In genomic region chr7:37092572-37092971, GRCm38 (mm10) we compare ENCODE assay signal across 22 mouse cellular contexts.
DNase-seq lines count a peak whose midpoint lies in the region; ATAC-seq and TF ChIP-seq lines count a peak whose summit lies in the region.
"Had no signal": no experiment of that assay in that cellular context is flagged by ENCODE, and none has a peak within 500 bp of the region (broad histone marks: within the 10 kb centered on the region; RNA-seq: fewer than 3 reads in every experiment).

No protein-coding gene starts in this region.

- H3K27me3 ChIP-seq in liver, embryonic 11.5 days (replicated peaks; ENCODE audit: control insufficient read depth, insufficient read depth, low read length), result no peaks in the 10 kb centered on the region
- H3K27me3 ChIP-seq in liver, embryonic 15.5 days, result no peaks in the 10 kb centered on the region
- no peaks in the 10 kb centered on the region for H3K27me3 ChIP-seq in forebrain, embryonic 14.5 days (replicated peaks; ENCODE audit: control insufficient read depth, insufficient read depth, low read length)
- H3K27me3 ChIP-seq: embryonic facial prominence, embryonic 15.5 days; forebrain, embryonic 12.5 days; intestine, embryonic 15.5 days had no signal

- WGBS in liver, embryonic 11.5 days, result 42% methylated on average over 6 of the region's 6 CpGs
- WGBS in liver, embryonic 15.5 days (ENCODE audit: insufficient replicate concordance), result 34% methylated on average over 6 of the region's 6 CpGs
- WGBS in forebrain, embryonic 14.5 days, result 88% methylated on average over 6 of the region's 6 CpGs

- peak; percentile 89 for ATAC-seq in liver, embryonic 11.5 days (replicated peaks; ENCODE audit: low FRiP score)
- peak; percentile 86 for ATAC-seq in liver, embryonic 15.5 days (ENCODE audit: insufficient read depth)
- no peak for ATAC-seq in forebrain, embryonic 14.5 days
- ATAC-seq: forebrain, postnatal 0 days; intestine, embryonic 15.5 days had no signal

- DNase-seq in ES-E14 (ENCODE audit: low read depth, low spot score), result no peak
- DNase-seq in c-Kit-positive CD71-negative TER-119-negative erythroid progenitor cells, embryonic 14.5 days (ENCODE audit: low read depth), result peak; percentile 20
- DNase-seq in liver, embryonic 11.5 days (ENCODE audit: low spot score), result peak; percentile 35
- no peak for DNase-seq in forebrain, embryonic 14.5 days (ENCODE audit: low spot score)
- DNase-seq in ovary, postnatal 36 days (ENCODE audit: low spot score), result no peak
- DNase-seq in frontal cortex, postnatal 10 days (ENCODE audit: low spot score in 2 of 2), result no peak
- DNase-seq: adrenal gland, adult 8-10 months; adrenal gland, postnatal 36 days; cerebellum, adult 2 months; cerebellum, postnatal 10 days; embryo, embryonic 11 days; forebrain, postnatal 0 days; gastrocnemius, adult 2 months; gastrocnemius, postnatal 25 days; heart, postnatal 10 days had no signal

- no peak overlapping the region for H3K4me3 ChIP-seq in ES-E14 (ENCODE audit: insufficient read depth in 1 of 2, low read depth in 1 of 2, low read length in 2 of 2, poor library complexity in 1 of 2, severe bottlenecking in 1 of 2)
- no peak overlapping the region for H3K4me3 ChIP-seq in liver, embryonic 11.5 days (ENCODE audit: low read depth, low read length)
- H3K4me3 ChIP-seq in liver, embryonic 15.5 days (replicated peaks), result no peak overlapping the region; the same call in 1 of the 2 replicates
- H3K4me3 ChIP-seq in forebrain, embryonic 14.5 days (ENCODE audit: low read depth, low read length), result no peak overlapping the region
- H3K4me3 ChIP-seq: embryonic facial prominence, embryonic 15.5 days; forebrain, embryonic 12.5 days; gastrocnemius, adult 2 months; hindbrain, embryonic 10.5 days; intestine, embryonic 15.5 days had no signal

- H3K36me3 ChIP-seq in ES-E14 (ENCODE audit: control insufficient read depth, insufficient read depth, low read length, poor library complexity, severe bottlenecking), result no peaks in the 10 kb centered on the region
- no peaks in the 10 kb centered on the region for H3K36me3 ChIP-seq in liver, embryonic 11.5 days (ENCODE audit: control insufficient read depth, insufficient read depth, low read length)
- H3K36me3 ChIP-seq in liver, embryonic 15.5 days (replicated peaks), result no peaks in the 10 kb centered on the region
- H3K36me3 ChIP-seq in forebrain, embryonic 14.5 days (ENCODE audit: control insufficient read depth, insufficient read depth, low read length), result no peaks in the 10 kb centered on the region
- H3K36me3 ChIP-seq: embryonic facial prominence, embryonic 15.5 days; forebrain, embryonic 12.5 days; G1E; hindbrain, embryonic 10.5 days; intestine, embryonic 15.5 days had no signal

- in situ Hi-C loops in ES-E14 (cut with MboI; ENCODE audit: low sequenced_read_pairs in 2 of 2, unreplicated experiment in 2 of 2), result no loop called here

- 0 out of 2 replicates have a peak overlapping the region, but pooled peaks have one; percentile 10 for H3K27ac ChIP-seq in ES-E14 (ENCODE audit: insufficient read depth, low read depth, low read length, poor library complexity, severe bottlenecking)
- H3K27ac ChIP-seq in liver, embryonic 11.5 days (ENCODE audit: low read depth, low read length), result 0 out of 2 replicates have a peak overlapping the region, but pooled peaks have one; percentile 42
- H3K27ac ChIP-seq in liver, embryonic 15.5 days (replicated peaks), result peak overlapping the region; percentile 48
- H3K27ac ChIP-seq in forebrain, embryonic 14.5 days (ENCODE audit: low read depth, low read length), result no peak overlapping the region
- H3K27ac ChIP-seq: embryonic facial prominence, embryonic 15.5 days; forebrain, embryonic 12.5 days; gastrocnemius, adult 2 months; hindbrain, embryonic 10.5 days; hindbrain, embryonic 14.5 days; intestine, embryonic 15.5 days had no signal

- peak overlapping the region; percentile 2; the same call in 1 of the 2 replicates for H3K4me2 ChIP-seq in liver, embryonic 11.5 days
- H3K4me2 ChIP-seq in liver, embryonic 15.5 days, result peak overlapping the region; percentile 41
- no peak overlapping the region for H3K4me2 ChIP-seq in forebrain, embryonic 14.5 days (ENCODE audit: low read length)
- H3K4me2 ChIP-seq: embryonic facial prominence, embryonic 15.5 days; forebrain, embryonic 12.5 days; hindbrain, embryonic 14.5 days; intestine, embryonic 15.5 days had no signal

- no peak overlapping the region for H3K9ac ChIP-seq in ES-E14 (ENCODE audit: insufficient read depth, low read depth, low read length, poor library complexity, severe bottlenecking)
- no peak overlapping the region for H3K9ac ChIP-seq in liver, embryonic 11.5 days (ENCODE audit: low read depth, low read length)
- no peak overlapping the region for H3K9ac ChIP-seq in liver, embryonic 15.5 days
- H3K9ac ChIP-seq in forebrain, embryonic 14.5 days (ENCODE audit: low read length), result no peak overlapping the region
- H3K9ac ChIP-seq: embryonic facial prominence, embryonic 15.5 days; forebrain, embryonic 12.5 days; forebrain, postnatal 0 days; hindbrain, embryonic 14.5 days; intestine, embryonic 15.5 days had no signal

- H3K9me3 ChIP-seq in ES-E14 (ENCODE audit: control insufficient read depth, insufficient read depth, low read depth, low read length), result no peaks in the 10 kb centered on the region
- H3K9me3 ChIP-seq in liver, embryonic 11.5 days (ENCODE audit: control insufficient read depth, low read length), result no peaks in the 10 kb centered on the region
- no peaks in the 10 kb centered on the region for H3K9me3 ChIP-seq in liver, embryonic 15.5 days (replicated peaks)
- H3K9me3 ChIP-seq in forebrain, embryonic 14.5 days (replicated peaks; ENCODE audit: control insufficient read depth, low read length), result no peaks in the 10 kb centered on the region
- H3K9me3 ChIP-seq: embryonic facial prominence, embryonic 15.5 days; forebrain, embryonic 12.5 days; hindbrain, embryonic 10.5 days; intestine, embryonic 15.5 days had no signal

- no peaks in the 10 kb centered on the region for H3K4me1 ChIP-seq in ES-E14 (ENCODE audit: control insufficient read depth in 2 of 2, insufficient read depth in 2 of 2, low read length in 2 of 2, poor library complexity in 1 of 2)
- peaks cover 4% of the 10 kb centered on the region for H3K4me1 ChIP-seq in liver, embryonic 11.5 days (replicated peaks; ENCODE audit: control insufficient read depth, insufficient read depth, low read length)
- H3K4me1 ChIP-seq in liver, embryonic 15.5 days (replicated peaks), result peaks cover 11% of the 10 kb centered on the region
- peaks cover 5% of the 10 kb centered on the region; the same call in 1 of the 2 replicates for H3K4me1 ChIP-seq in forebrain, embryonic 14.5 days (ENCODE audit: control insufficient read depth, insufficient read depth, low read length)
- H3K4me1 ChIP-seq: embryonic facial prominence, embryonic 15.5 days; forebrain, embryonic 12.5 days; hindbrain, embryonic 10.5 days; intestine, embryonic 15.5 days had no signal

TF ChIP-seq in ES-E14, 5 proteins besides CTCF, POLR2A, EP300 and RAD21:
- no peak for TF ChIP-seq MAFK (IDR thresholded peaks at IDR 0.05; ENCODE audit: insufficient read depth, low read depth, low read length)
- no peak for TF ChIP-seq CHD2 (IDR thresholded peaks at IDR 0.05; ENCODE audit: low read depth, low read length)
- no peak for TF ChIP-seq ZC3H11A (IDR thresholded peaks at IDR 0.05; ENCODE audit: borderline replicate concordance, low read depth, low read length)
- no peak for TF ChIP-seq HCFC1 (IDR thresholded peaks at IDR 0.05; ENCODE audit: borderline replicate concordance, insufficient read depth, low read length)
TF ChIP-seq in ES-E14: peak in this region for 0.

Comparison
In these comparisons a context has a peak if more than half of its experiments do, and no peak if none do; other contexts are left out.
1. DNase-seq: peak in c-Kit-positive CD71-negative TER-119-negative erythroid progenitor cells, embryonic 14.5 days (single experiment) and liver, embryonic 11.5 days (single experiment); none in ES-E14 (single experiment), forebrain, embryonic 14.5 days (single experiment), ovary, postnatal 36 days (single experiment) and frontal cortex, postnatal 10 days (0 of 2).